Mouse (Mus musculus): ENCODE results near the gene Bst2. TPM values are rescaled to one million over a fixed set of nuclear protein-coding genes. Genes with fewer than 3 reads are reported as not detected.

Gene Bst2
- polyA plus RNA-seq, 2 experiments from 2014 or later, result 40.2 to 113 TPM

DNA sequence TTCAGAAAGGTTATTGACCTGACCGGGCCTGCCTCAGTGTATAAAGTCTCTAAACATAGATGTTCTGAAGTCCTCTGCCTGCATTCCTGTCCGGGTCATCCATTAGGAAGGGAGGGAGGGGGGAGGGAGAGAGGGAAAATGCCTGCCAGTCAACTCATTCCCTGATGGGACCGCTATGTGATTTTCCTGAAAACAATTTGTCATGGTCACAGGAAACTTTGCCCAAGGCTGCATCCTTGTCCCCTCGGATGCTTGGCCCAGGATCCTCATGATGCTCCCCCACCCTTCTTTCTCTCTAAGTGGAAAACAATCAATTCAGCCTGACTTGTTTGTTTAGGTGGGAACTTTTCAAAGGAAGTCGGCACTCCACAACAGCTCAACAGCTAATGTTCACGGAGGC is 20.5 kb downstream of the Bst2 start:
- ATAC-seq, result no peak

DNA sequence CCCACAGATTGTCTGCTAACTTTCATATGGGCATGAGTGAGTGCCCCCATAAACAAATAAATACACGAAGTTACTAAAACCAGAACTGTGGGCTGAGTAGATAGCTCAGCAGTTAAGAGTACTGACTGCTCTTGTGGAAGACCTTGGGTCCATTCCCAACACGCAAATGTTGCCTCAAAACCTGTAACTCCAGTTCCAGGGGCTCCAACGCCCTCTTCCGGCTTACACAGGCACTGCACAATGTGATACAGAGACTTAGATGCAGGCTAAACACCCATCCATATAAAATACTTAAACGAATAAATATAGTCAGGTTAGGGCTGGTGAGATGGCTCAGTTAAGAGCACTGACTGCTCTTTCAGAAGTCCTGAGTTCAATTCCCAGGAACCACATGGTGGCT is 22.2 kb downstream of the Bst2 start:
- ATAC-seq, result no peak

DNA sequence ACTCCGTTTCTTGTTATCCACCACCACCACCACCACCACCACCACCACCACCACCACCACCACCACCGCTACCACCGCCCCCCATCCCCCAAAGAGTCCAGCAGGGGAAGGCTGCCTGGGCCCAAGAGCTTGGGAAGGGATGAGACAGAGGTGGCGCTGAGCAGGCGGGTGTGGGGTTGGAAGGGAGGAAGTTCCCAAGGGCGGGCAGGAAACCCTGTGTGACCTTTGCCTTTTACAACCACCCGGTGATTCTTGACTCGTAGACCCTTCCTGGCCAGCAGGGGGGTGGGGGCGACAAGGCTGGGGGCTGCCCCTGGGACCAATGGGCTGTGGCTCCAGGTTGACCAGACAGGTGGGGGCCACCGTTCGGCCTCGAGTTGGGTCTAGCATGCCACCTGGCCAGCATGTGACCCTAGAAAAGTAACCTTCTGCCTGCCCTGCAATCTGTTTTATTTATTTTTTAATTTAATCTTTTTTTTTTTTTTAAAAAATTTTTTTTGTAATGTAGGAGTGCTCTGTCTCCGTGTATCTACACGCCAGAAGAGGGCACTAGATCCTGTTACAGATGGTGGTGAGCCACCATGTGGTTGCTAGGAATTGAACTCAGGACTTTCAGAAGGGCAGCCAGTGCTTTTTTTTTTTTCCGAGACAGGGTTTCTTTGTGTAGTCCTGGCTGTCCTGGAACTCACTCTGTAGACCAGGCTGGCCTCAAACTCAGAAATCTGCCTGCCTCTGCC is 24.1 kb downstream of the Bst2 start:
- ATAC-seq, result no peak

DNA sequence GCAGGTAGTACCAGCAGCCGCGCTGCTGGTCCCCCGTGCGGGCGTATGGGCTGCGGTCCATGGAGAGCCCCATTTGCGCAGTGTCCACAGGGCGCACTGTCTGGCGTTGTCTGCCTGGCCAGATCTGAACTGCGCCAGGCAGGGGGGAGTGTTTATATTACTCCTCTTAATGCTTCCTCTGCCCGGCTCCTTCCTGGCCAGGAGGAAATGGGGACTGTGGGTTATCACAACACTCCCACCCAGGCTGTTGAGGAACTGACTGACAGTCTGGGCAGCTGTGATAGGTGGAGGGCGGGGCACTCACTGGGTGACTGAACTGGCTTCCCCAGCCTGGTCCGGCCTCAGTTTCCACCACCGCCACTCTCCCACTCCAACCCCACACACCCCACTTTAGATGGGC is 25.6 kb downstream of the Bst2 start, which contains the start of gene Plvap:
Gene Plvap, minus strand, starts transcription at position 109 of the 400 bp plus-strand sequence.
- no peak for ATAC-seq

DNA sequence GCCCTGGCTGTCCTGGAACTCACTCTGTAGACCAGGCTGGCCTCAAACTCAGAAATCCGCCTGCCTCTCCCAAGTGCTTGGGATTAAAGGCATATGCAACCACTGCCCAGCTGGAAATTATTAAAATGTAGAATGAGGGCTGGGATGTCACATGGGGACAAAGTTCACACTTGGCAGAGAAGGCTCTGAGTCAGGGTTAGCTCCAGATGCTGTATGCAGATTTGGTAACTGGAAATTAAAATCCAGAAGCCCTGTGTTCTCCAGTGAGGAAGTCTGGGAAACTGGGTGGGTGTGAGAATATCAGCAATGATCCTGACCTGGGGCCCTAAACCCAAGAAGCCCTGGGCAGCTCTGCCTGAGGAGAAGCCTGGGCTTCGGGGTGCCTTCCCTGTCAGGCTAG is 27.9 kb downstream of the Bst2 start:
- no peak for ATAC-seq

DNA sequence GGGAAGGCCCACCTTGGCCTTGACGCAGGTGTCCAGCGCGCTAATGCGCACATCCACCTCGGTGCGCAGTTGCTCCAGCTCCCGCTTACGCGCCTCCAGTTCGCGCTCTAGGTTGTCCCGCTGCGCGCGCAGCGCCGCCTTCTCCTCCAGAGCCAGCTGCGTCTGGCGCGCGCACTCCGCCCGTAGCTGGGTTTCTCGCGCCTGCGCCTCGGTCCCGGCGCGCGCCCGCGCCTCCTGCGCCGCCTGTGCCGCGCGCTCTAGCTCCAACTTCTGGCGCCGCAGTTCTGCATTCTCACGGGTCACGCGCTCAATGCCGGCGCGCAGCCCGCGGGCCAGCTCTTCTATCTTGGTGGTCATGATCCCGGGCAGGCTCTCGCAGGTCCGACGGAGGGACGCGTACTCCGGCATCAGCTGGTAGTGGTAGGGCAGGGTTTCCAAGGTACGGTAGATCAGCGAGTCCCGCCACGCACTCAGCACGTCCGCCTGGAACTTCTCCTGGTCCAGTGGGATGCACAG is 29.6 kb downstream of the Bst2 start:
- ATAC-seq, result no peak

DNA sequence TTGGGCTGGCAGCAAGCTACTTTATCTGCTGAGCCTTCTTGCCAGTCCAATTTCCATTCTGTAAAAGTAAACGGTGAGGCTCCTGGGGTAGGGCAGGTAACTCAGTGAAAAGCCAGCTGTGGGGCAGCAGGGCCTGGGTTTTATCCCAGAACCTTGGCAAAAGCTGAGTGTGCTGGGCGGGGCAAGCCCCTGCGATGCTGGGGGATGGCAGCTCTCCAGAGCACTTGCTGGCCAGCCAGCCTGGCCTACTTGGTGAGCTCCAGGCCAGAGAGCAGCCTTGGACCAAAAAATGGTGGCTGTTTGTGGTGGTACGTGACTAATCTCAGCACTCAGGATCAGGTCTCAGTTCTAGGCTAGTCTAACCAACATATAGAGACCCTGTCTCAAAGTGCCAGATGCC is 31.3 kb downstream of the Bst2 start:
- ATAC-seq, result no peak

DNA sequence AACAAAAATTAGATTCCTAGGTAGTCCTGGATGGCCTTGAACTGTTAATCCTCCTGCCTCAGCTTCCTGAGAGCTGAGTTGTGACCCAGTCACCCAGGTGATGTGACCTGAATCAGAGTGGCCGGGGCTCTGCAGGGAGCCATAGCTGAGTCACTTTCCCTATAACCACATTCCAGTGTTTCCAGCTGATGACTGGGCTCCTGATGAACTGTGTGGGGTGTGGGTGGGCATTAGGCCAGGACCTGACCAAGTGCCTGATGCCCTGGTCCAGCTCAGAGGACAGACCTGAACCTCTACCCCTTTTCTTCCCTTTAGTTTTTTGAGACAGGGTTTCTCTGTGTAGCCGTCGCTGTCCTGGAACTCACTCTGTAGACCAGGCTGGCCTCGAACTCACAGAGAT is 31.9 kb downstream of the Bst2 start:
- no peak for ATAC-seq

DNA sequence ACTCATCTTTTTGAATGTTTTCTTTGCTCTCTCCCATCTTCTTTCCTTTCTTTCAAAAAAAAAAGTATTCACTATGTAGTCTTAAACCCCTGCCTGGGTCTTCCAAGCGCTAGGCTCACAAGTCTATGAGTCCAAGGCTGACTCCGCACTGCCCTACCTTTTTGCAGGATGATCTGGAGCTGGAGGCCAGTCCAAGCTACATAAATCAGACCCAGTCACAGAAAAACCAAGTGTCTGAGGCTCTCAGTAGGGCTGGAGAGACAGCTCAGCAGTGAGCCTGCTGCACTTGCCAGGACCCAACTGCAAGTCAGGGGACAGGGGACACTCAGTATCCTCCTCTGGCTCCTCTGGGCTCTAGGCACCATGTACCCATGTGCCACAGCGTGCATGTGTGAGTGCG is 32.9 kb downstream of the Bst2 start:
- ATAC-seq, result no peak

DNA sequence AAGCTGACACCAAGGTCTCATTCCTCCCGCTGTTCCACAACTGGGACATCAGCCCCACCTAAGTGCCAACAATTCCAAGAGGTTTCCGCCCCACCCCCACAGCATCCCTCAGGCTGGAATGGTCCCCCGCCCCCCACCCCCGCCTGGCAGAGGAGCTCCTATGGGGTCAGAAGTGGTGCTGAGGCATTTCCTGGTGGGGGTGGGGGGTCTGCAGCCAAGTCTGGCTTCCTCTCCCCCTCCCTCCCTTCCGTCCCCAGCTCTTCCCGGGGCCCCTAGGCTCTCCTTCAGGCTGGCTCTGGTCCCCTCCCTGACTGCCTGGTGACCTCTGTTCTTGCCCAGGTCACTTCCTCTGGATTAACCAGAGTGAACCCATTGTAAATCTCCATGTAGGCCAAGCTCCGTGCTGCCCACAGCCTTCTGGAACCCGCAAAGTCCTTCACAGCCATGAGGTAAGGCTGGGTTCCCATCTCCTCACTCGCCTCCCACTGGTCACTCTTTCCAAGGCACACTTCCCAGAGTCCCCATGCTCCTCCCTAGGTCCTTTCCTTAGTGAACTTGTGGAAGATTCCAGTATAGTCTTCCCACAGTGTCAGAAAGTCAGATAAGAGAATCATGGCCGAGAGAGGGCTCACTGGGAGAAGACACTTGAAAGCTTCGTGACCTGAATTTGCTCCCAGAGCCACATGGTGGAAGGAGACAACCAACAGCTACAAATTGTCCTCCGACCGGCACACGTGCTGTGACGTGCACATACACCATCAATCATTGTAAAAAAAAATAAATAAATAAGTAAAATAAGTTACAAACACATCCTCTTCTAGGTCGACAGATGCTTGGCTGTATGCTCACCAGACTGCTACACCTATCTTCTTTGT is 38.2 kb downstream of the Bst2 start:
- no peak for ATAC-seq

DNA sequence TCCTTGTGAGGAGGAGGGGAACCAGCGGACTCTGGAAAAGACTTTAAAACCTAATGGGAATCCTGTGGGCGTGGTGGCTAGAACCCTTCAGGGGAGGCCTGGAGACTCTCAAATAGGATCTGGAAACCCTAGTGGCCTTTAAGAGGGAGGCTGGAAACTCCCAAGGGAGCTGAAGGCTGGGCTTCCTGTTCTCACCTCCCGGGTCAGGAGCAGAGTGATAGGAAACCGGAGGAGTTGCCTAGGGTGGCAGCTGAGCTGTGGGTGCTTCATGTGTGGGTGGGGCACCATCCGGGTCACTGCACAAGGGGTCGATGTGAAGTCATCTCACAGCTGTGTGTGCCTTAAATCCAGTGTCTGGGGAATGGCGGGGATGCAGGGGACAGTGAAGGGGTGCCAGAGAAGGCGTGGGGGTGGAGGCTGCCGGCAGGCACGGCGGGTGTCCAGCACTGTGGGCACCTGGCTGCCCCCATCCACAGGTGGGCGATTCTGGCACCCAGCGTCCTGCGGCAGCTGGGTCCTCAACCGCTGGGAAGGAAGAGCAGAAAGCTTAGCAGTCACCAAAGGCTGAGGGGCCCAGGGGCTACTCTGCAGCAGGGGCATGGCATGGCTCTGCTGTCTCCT is 39.3 kb downstream of the Bst2 start:
- no peak for ATAC-seq

DNA sequence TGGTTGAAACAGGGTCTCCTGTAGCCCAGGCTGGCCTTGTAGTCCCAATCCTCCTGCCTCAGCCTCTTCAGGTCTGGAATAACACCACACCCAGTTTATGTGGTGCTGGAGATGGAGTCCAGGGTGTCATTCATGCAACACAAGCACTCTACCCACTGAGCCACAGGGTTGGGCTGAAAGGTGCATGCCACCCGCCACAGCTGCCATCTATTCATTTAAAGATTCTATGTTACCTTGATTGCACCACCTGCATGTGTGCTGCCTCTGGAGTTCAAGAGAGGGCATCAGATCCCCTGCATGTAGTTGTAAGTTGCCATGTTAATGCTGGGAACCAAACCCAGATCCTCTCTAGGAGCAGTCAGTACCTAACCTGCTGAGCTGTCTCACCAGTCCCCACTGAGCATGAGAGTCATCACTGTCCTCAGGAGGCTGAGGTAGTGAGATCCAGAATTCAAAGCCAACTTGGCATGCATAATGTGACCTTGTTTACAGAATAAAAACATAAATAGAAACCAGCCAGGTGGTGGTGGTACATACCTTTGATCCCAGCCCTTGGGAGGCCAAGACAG is 40.1 kb downstream of the Bst2 start:
- no peak for ATAC-seq

DNA sequence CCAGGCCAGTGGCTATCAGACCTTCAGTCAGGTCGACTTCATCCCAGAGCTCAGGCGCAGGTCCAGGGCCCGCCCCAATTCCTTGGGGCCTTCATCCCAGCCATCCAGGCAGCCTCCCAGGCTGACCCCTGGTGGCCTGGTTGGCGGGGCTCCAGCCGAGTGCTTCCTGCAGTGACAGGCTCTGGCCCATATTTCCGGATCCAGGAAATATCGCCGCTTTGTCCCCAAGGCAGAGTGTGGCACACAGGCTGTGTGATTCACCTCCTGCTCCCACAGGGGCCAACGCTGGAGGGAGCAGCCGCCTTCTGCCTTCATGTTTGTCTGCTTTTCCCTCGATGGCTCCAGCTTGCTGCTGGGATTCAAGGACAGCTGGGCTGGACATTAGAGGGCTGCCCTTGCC is 40.8 kb downstream of the Bst2 start:
- ATAC-seq, result no peak

DNA sequence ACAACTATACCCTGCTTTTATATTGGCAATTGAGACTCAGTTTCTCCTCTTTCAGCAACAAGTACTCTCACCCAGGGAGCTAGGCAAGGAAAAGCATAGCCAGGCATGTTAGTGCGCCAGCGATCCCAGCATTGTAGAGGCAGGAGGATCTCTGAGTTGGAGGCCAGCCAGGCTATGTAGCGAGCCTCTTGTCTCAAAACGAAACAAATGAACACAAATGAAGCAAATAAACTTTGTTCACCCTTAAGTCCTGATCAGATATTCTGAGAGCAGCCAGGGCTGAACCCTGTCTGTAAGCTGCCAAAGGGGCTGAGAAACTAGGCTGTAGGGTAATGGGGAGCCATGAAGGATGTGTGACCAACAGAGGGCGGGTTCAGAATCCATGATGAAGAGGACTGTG is 41.4 kb downstream of the Bst2 start:
- ATAC-seq, result no peak

DNA sequence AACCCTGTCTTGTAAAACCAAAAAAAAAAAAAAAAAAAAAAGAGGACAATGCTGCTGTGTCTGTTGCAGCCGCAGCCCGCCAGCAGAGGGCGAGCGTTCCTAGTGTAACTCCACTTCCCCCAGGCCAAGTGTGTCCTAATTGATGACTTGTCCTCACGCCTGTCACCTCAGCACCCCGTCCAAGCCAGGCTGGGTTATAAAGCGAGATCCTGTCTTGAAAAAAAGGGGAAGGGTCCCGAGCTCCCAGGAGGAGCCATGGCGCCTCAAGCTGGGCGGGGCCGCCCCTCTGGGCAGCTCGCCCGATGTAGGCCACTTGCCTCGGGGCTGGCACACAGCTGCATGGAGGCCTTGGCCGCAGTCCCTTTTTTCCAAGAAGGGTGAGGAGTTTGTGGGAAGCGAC is 42.2 kb downstream of the Bst2 start:
- ATAC-seq, result peak; percentile 40

DNA sequence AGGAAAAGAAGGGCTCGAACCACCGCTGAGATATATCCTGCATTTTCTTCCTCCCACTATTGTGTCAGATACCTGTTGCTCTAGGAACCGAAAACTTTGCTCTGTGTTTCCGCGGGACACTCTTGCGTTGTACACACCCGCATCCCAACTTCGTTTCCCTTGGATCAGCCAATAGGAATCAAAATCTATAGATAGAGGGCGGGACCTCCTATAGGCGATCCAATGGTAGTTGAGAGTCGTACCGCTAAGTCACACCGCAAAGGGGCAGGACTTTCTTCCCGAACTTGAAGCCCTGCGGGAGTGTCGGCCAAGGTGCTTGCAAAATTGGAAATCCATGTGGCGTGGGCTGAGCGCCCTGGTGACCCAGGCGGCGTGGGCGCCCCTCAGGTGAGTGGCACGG is 48.8 kb downstream of the Bst2 start:
- ATAC-seq, result peak; percentile 83

DNA sequence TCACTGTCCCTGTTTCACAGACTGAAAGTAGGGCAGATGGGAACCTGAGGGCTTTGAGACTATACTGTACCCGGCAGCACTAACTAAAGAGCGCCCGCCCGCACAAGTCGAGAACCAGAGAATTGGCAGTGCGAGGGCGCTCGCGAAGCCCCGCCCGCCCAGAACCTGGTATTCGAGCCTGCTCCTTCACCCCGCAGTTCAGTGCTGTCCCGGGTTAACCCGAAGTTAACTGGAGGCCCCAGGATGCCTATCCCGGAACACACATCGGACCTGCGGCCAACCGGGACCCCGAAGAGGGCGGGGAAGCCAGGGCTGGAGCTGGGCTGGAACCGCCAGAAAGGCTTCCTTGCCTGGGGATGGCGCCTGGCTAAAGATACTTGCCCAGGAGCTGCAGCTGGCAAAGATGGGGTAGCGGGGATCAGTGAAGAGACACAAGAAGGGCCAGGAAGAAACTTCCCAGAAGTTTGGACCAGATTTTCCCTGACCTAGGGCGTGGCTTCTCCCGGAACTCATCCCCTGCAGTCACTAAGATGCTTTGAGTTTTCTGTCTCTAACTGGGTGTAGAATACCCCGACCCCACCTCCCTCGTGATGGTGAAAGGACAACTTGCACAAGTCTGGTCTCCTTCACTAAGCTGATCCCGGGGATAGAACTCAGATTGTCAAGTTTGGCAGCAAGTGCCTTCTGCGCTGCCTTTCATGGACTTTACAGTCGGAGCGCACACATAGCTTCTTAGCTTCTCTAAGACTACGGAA is 49.4 kb downstream of the Bst2 start, which contains the start of gene Gtpbp3:
Gene Gtpbp3, plus strand, starts transcription at position 413 of the 755 bp plus-strand sequence.
- peak; percentile 30 for ATAC-seq

DNA sequence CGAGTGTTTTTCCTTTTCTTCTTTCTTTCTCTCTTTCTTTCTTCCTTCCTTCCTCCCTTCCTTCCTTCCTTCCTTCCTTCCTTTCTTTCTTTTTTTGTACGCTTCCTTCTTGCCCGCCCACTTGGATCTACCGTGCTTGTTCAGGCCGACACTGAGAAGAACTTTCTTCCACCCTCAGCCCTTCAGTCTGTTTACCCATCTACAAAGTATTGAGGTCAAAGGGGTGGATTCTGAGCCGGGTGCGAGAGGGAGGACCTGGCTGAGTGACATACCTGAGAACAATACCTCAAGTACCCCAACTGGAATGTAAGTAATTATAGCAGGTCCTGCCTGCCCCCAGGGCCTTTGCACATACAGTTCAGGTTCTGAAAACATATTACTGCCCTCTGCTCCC is 51.1 kb downstream of the Bst2 start:
- ATAC-seq, result no peak

DNA sequence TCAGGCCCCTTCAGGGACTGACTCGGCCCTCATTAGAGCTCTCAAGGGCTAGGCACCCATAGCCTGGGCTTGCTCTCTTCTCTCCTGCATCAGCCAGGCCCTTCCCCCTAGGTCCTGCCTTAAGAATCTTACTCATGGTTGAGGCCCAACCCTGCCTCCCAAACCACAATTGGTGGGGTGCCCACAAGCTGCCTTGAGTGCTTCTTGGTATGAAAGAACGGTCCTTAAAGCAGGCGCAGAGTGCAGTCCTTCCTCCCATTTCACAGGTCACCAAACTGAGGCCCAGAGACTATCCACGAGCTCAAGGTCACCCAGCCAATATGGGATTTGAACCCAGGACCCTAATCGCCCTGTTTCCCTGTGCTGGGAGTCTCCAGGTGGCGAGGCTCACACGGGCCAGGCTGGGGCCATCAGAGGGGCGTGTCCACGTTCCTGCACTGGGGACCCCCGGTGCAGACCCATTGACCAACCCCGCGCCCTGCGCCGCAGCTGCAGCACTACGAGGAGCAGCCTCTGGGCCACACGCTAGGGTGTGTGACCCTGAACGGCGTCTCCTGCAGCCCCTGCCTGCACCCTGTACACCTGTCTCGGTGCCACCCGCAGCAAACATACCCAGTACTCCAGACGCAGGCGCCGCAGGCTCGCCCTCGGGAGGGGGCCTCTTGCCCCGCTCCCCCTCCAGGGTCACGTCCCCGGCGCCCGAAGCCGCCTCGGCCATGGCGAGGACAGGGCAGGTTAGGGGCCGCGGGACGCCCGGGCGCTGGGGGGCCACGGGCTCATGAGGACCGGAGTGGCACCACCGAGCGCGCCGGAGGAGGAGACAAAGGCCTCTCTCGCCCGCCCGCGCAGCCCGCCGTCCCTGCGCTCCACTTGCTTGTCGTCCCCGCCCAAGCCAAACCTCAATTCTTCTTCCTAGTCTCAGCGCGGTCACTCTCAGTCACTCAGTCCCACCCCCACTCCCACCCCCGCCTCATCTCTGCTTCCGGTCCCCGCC is 51.8 kb downstream of the Bst2 start, which contains the start of gene Ano8:
Gene Ano8, minus strand, starts transcription at position 822 of the 994 bp plus-strand sequence.
- ATAC-seq, result peak; percentile 67

DNA sequence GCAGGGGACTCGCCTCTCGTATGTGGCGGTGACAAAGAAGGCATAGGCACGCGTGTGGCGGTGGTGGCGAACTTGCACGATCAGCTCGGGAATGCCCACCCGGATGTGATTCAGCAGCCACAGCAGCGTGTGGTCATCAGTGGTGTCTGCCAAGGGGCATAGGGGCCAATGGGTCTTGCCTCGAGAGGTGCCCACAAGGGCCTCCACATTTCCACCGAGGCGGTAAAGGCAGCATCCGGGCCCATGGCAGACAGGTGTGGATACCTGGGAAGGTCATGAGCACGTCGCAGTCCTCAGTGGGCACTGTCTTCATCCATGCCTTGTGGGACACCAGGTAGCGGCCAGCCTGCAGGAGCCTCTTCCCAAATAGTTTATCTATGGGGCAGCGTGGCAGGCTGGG is 52.5 kb downstream of the Bst2 start:
- ATAC-seq, result no peak
